Mouse (Mus musculus): Measurements from ENCODE around the gene Rab3gap2.

DNA sequence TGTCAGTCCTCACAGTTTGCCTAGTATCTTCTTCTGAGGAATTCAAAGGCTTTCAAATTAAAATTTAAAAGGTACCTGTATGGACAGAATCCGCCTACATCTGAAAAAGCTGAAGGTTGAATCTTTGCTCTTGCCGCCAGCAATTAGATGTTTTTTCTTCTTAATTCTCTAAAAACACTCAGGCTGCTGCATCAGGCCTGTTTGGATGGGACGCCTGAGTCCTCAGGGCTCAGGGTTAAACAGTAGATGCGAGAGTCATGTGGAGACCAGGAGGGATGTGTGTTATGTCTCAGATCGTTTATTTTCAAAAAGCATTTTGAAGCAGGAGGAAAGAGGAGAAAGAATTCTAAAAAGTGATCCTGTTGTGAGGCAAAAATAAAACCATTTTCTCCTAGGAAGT, 30.3 kb upstream of the Rab3gap2 start:
- TF ChIP-seq TBP (conservative IDR thresholded peaks at IDR 0.05; ENCODE audit: low read depth, low read length) (no peak), USF1 (IDR thresholded peaks at IDR 0.05; ENCODE audit: low read depth, low read length) (no peak), CTCF (conservative IDR thresholded peaks at IDR 0.05 in 1 of 2, IDR thresholded peaks at IDR 0.05 in 1 of 2; ENCODE audit: low read depth in 2 of 2, low read length in 2 of 2) (no peak), TCF12 (IDR thresholded peaks at IDR 0.05; ENCODE audit: low read depth, low read length) (no peak), POLR2A (IDR thresholded peaks at IDR 0.05; ENCODE audit: low read depth, low read length) (no peak), EP300 (IDR thresholded peaks at IDR 0.05; ENCODE audit: low read length) (no peak), ZNF384 (IDR thresholded peaks at IDR 0.05; ENCODE audit: low read depth, low read length) (no peak), SIN3A (IDR thresholded peaks at IDR 0.05; ENCODE audit: low read length) (no peak), RAD21 (IDR thresholded peaks at IDR 0.05; ENCODE audit: low read depth, low read length) (no peak), MEF2A (IDR thresholded peaks at IDR 0.05; ENCODE audit: borderline replicate concordance, low read depth, low read length) (no peak), USF2 (conservative IDR thresholded peaks at IDR 0.05; ENCODE audit: low read depth, low read length) (no peak)
